Mouse (Mus musculus): ENCODE results near the gene Olfr705.

- TF ChIP-seq POLR2A (IDR thresholded peaks at IDR 0.05; ENCODE audit: insufficient read depth, low read depth, low read length) = no peak
- no peak for TF ChIP-seq CTCF (IDR thresholded peaks at IDR 0.05; ENCODE audit: insufficient read depth, low read depth, low read length)
Observed at GRCm38 (mm10) chr7:106888062-106888461, 11.4 kb upstream of the Olfr705 start, which contains the start of gene Olfr706.

Data from olfactory bulb, adult 2 months (tissue).